Mouse (Mus musculus) fat pad, adult 2 months (tissue): ENCODE results near the gene Sh3bp4.

Experiments
- DNase-seq: peaks from one replicate; pipeline ENCODE4 v3.0.0-alpha.2; 2011; ENCODE audit warnings: low read depth, low spot score; ENCODE audit errors: extremely low read depth

Gene Sh3bp4

GRCm38 (mm10) chr1:89092442-89092991 is 22.3 kb downstream of the Sh3bp4 start:
- no peak for DNase-seq

GRCm38 (mm10) chr1:89093696-89094095 is 23.5 kb downstream of the Sh3bp4 start:
- no peak for DNase-seq

GRCm38 (mm10) chr1:89094416-89094815 is 24.2 kb downstream of the Sh3bp4 start:
- no peak for DNase-seq

GRCm38 (mm10) chr1:89095642-89096424 is 25.6 kb downstream of the Sh3bp4 start:
- no peak for DNase-seq

GRCm38 (mm10) chr1:89102231-89103003 is 32.2 kb downstream of the Sh3bp4 start:
- DNase-seq: no peak

GRCm38 (mm10) chr1:89103004-89103263 is 32.7 kb downstream of the Sh3bp4 start:
- DNase-seq: no peak

- DNase-seq: no peak
Measured at GRCm38 (mm10) chr1:89103505-89103904, 33.3 kb downstream of the Sh3bp4 start.

GRCm38 (mm10) chr1:89104066-89104765 is 34.0 kb downstream of the Sh3bp4 start:
- peak; percentile 75 for DNase-seq

GRCm38 (mm10) chr1:89105891-89106830 is 35.9 kb downstream of the Sh3bp4 start:
- no peak for DNase-seq

GRCm38 (mm10) chr1:89107466-89107865 is 37.3 kb downstream of the Sh3bp4 start:
- no peak for DNase-seq

- no peak for DNase-seq
Measured at GRCm38 (mm10) chr1:89108340-89108896, 38.2 kb downstream of the Sh3bp4 start.

GRCm38 (mm10) chr1:89109767-89110166 is 39.6 kb downstream of the Sh3bp4 start:
- no peak for DNase-seq

GRCm38 (mm10) chr1:89110767-89111534 is 40.7 kb downstream of the Sh3bp4 start:
- DNase-seq: no peak

- no peak for DNase-seq
Measured at GRCm38 (mm10) chr1:89112544-89112943, 42.3 kb downstream of the Sh3bp4 start.

- DNase-seq: no peak
Measured at GRCm38 (mm10) chr1:89113731-89114130, 43.5 kb downstream of the Sh3bp4 start.

GRCm38 (mm10) chr1:89117062-89117461 is 46.8 kb downstream of the Sh3bp4 start:
- no peak for DNase-seq

- DNase-seq: no peak
Measured at GRCm38 (mm10) chr1:89118076-89118475, 47.9 kb downstream of the Sh3bp4 start.

- no peak for DNase-seq
Measured at GRCm38 (mm10) chr1:89118836-89119235, 48.6 kb downstream of the Sh3bp4 start.

GRCm38 (mm10) chr1:89120290-89120689 is 50.1 kb downstream of the Sh3bp4 start:
- no peak for DNase-seq
